Mouse (Mus musculus): Measurements from ENCODE around the gene Bhlhe23. TPM values are rescaled to one million over a fixed set of nuclear protein-coding genes. Genes with fewer than 3 reads are reported as not detected.

The Bhlhe23 gene
- total and polyA plus RNA-seq, 3 experiments: not detected

- no peak overlapping the region for H3K9ac ChIP-seq (ENCODE audit: low read depth, low read length)
- intact Hi-C loops (cut with DNase I): loop anchor here (5.0 kb wide), 1 partner anchor 97 kb away; no protein-coding TSS in a partner anchor
- no peaks in the 10 kb centered on the region for H3K27me3 ChIP-seq (ENCODE audit: control insufficient read depth, insufficient read depth, low read length)
- no peaks in the 10 kb centered on the region for H3K79me2 ChIP-seq (replicated peaks; ENCODE audit: control insufficient read depth, insufficient read depth, low read length)
- 33% methylated on average over 3 of the region's 3 CpGs for WGBS
- H3K4me3 ChIP-seq: no peak overlapping the region
- H3K4me1 ChIP-seq (ENCODE audit: control insufficient read depth, insufficient read depth, low read length): no peaks in the 10 kb centered on the region
- no peak for DNase-seq
- no peak overlapping the region for H3K27ac ChIP-seq
- TF ChIP-seq CTCF (IDR thresholded peaks at IDR 0.05) (no peak), EP300 (IDR thresholded peaks at IDR 0.05; ENCODE audit: insufficient read depth, low read depth, low read length) (no peak), POLR2A (IDR thresholded peaks at IDR 0.05; ENCODE audit: insufficient read depth, low read depth, low read length) (no peak)
- no peaks in the 10 kb centered on the region for H3K36me3 ChIP-seq (ENCODE audit: control insufficient read depth, insufficient read depth, low read length)
Measured at GRCm38 (mm10) chr2:180795597-180795996, 18.9 kb upstream of the Bhlhe23 start.

DNA sequence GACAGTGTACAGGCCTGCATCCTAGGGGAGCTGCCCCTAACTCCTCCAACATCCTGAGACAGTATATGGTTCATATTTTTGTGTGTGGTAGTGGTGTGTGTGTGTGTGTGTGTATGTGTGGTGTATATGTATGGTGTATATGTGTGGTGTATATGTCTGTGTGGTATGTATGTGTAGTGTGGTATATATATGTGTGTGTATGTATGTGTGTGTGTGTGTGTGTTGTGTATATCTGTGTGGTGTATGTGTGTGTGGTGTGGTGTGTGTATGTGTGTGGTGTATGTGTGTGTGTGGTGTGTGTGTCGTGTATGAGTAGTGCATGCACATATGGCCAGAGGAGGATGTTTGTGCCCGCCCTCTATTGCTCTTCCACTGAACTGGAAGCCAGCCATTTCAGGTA is 17.7 kb upstream of the Bhlhe23 start:
- WGBS: 87% methylated on average over 2 of the region's 2 CpGs
- DNase-seq: no peak
- Histone ChIP-seq H3K9ac (ENCODE audit: low read depth, low read length) (no peak overlapping the region), H3K27me3 (ENCODE audit: control insufficient read depth, insufficient read depth, low read length) (no peaks in the 10 kb centered on the region), H3K79me2 (replicated peaks; ENCODE audit: control insufficient read depth, insufficient read depth, low read length) (no peaks in the 10 kb centered on the region), H3K27ac (no peak overlapping the region), H3K4me3 (no peak overlapping the region), H3K36me3 (ENCODE audit: control insufficient read depth, insufficient read depth, low read length) (no peaks in the 10 kb centered on the region), H3K4me1 (ENCODE audit: control insufficient read depth, insufficient read depth, low read length) (no peaks in the 10 kb centered on the region)
- TF ChIP-seq POLR2A (IDR thresholded peaks at IDR 0.05; ENCODE audit: insufficient read depth, low read depth, low read length) (no peak), CTCF (IDR thresholded peaks at IDR 0.05) (no peak), EP300 (IDR thresholded peaks at IDR 0.05; ENCODE audit: insufficient read depth, low read depth, low read length) (no peak)
- intact Hi-C loops (cut with DNase I): no loop called here

- no peaks in the 10 kb centered on the region for H3K36me3 ChIP-seq (ENCODE audit: control insufficient read depth, insufficient read depth, low read length)
- peaks cover 3% of the 10 kb centered on the region; the same call in 1 of the 2 replicates for H3K4me1 ChIP-seq (ENCODE audit: control insufficient read depth, insufficient read depth, low read length)
- WGBS: 47% methylated on average over 4 of the region's 4 CpGs
- H3K9ac ChIP-seq (ENCODE audit: low read depth, low read length): no peak overlapping the region
- no peak overlapping the region for H3K4me3 ChIP-seq
- H3K27ac ChIP-seq: no peak overlapping the region
- TF ChIP-seq EP300 (IDR thresholded peaks at IDR 0.05; ENCODE audit: insufficient read depth, low read depth, low read length) (no peak), CTCF (IDR thresholded peaks at IDR 0.05) (peak; percentile 88)
- peak in 1 of 2 experiments; percentile 39 for DNase-seq
- intact Hi-C loops (cut with DNase I): no loop called here
- no peaks in the 10 kb centered on the region for H3K79me2 ChIP-seq (replicated peaks; ENCODE audit: control insufficient read depth, insufficient read depth, low read length)
- no peaks in the 10 kb centered on the region for H3K27me3 ChIP-seq (ENCODE audit: control insufficient read depth, insufficient read depth, low read length)
Measured at GRCm38 (mm10) chr2:180791674-180792073, 15.0 kb upstream of the Bhlhe23 start.

DNA sequence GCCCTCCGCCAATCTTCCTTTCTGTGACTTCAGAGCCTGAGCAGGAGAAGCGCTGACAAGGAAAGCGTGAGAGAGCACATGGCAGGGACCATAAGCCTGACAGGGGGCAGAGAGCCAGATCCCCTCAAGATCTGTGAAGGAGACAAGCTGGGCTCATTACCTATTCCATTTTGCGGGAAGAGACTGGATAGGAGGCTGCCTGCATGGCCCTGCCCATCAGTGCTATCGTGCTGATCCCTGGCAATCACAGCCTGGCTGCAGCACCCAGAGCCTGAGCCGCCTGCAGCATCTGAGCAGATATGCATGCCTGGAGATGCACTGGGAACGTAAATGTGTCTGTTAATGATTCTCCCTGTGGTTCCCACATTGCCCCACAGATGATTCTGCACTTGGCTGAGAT is 12.1 kb upstream of the Bhlhe23 start:
- 6% methylated on average over 7 of the region's 7 CpGs for WGBS
- peak; percentile 14 to 27 for DNase-seq
- Histone ChIP-seq H3K27me3 (ENCODE audit: control insufficient read depth, insufficient read depth, low read length) (no peaks in the 10 kb centered on the region), H3K4me1 (ENCODE audit: control insufficient read depth, insufficient read depth, low read length) (peaks cover 3% of the 10 kb centered on the region; the same call in 1 of the 2 replicates), H3K4me3 (no peak overlapping the region), H3K79me2 (replicated peaks; ENCODE audit: control insufficient read depth, insufficient read depth, low read length) (no peaks in the 10 kb centered on the region), H3K36me3 (ENCODE audit: control insufficient read depth, insufficient read depth, low read length) (no peaks in the 10 kb centered on the region), H3K9ac (ENCODE audit: low read depth, low read length) (no peak overlapping the region), H3K27ac (peak overlapping the region; percentile 33; the same call in 1 of the 2 replicates)
- intact Hi-C loops (cut with DNase I): loop anchor here (5.0 kb wide), 1 partner anchor 283 kb away; no protein-coding TSS in a partner anchor
- TF ChIP-seq EP300 (IDR thresholded peaks at IDR 0.05; ENCODE audit: insufficient read depth, low read depth, low read length) (no peak), CTCF (IDR thresholded peaks at IDR 0.05) (no peak), POLR2A (IDR thresholded peaks at IDR 0.05; ENCODE audit: insufficient read depth, low read depth, low read length) (no peak)

GRCm38 (mm10) chr2:180788386-180788785 is 11.7 kb upstream of the Bhlhe23 start:
- H3K36me3 ChIP-seq (ENCODE audit: control insufficient read depth, insufficient read depth, low read length): no peaks in the 10 kb centered on the region
- H3K4me3 ChIP-seq: no peak overlapping the region
- intact Hi-C loops (cut with DNase I): loop anchor here (5.0 kb wide), 1 partner anchor 284 kb away; no protein-coding TSS in a partner anchor
- peaks cover 3% of the 10 kb centered on the region; the same call in 1 of the 2 replicates for H3K4me1 ChIP-seq (ENCODE audit: control insufficient read depth, insufficient read depth, low read length)
- DNase-seq: peak; percentile 55 to 77
- 2% methylated on average over 2 of the region's 2 CpGs for WGBS
- H3K79me2 ChIP-seq (replicated peaks; ENCODE audit: control insufficient read depth, insufficient read depth, low read length): no peaks in the 10 kb centered on the region
- H3K9ac ChIP-seq (ENCODE audit: low read depth, low read length): no peak overlapping the region
- H3K27ac ChIP-seq: peak overlapping the region; percentile 70
- H3K27me3 ChIP-seq (ENCODE audit: control insufficient read depth, insufficient read depth, low read length): no peaks in the 10 kb centered on the region
- TF ChIP-seq EP300 (IDR thresholded peaks at IDR 0.05; ENCODE audit: insufficient read depth, low read depth, low read length): peak; percentile 66
- TF ChIP-seq CTCF (IDR thresholded peaks at IDR 0.05): no peak
- no peak for TF ChIP-seq POLR2A (IDR thresholded peaks at IDR 0.05; ENCODE audit: insufficient read depth, low read depth, low read length)

DNA sequence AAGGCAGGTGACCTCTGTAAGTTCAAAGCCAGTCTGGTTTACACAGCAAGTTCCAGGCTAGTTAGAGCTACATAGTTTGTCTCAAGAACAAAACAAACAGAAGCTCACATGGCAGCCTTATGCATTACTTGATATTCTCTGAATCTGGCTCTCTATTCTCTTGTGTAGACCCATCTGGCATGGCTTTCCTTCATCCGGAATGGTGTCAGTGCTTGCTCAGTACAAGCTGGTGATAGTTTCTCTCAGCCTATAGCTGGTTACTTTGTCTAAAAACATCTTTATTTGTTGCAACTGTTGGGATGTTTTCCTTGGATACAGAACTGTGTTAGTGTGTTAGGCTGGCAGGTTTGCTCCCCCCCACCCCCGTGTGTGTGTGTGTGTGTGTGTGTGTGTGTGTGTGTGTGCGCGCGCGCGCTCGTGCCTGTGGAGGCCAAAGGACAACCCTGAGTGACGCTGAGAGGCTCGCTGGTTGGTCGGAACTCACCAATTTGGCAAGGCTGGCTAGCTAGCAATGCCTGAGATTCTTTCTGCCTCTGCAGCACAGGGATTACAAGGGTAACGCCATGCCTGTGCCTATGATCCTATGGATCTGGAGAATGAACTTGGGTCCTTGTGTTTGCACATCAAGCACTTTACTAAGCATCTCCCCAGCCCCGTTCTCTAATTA is 11.0 kb upstream of the Bhlhe23 start:
- DNase-seq: no peak
- Histone ChIP-seq H3K27me3 (ENCODE audit: control insufficient read depth, insufficient read depth, low read length) (no peaks in the 10 kb centered on the region), H3K4me1 (ENCODE audit: control insufficient read depth, insufficient read depth, low read length) (peaks cover 3% of the 10 kb centered on the region; the same call in 1 of the 2 replicates)

More for the DNA sequence above, 11.0 kb upstream of the Bhlhe23 start:
- intact Hi-C loops (cut with DNase I): loop anchor here (5.0 kb wide), 1 partner anchor 285 kb away; no protein-coding TSS in a partner anchor
- 63% methylated on average over 13 of the region's 13 CpGs for WGBS
- no peaks in the 10 kb centered on the region for H3K36me3 ChIP-seq (ENCODE audit: control insufficient read depth, insufficient read depth, low read length)
- TF ChIP-seq EP300 (IDR thresholded peaks at IDR 0.05; ENCODE audit: insufficient read depth, low read depth, low read length) (no peak), POLR2A (IDR thresholded peaks at IDR 0.05; ENCODE audit: insufficient read depth, low read depth, low read length) (no peak), CTCF (IDR thresholded peaks at IDR 0.05) (no peak)
- H3K4me3 ChIP-seq: no peak overlapping the region
- peak overlapping the region; percentile 70 for H3K27ac ChIP-seq
- H3K79me2 ChIP-seq (replicated peaks; ENCODE audit: control insufficient read depth, insufficient read depth, low read length): no peaks in the 10 kb centered on the region
- H3K9ac ChIP-seq (ENCODE audit: low read depth, low read length): no peak overlapping the region
